Mouse (Mus musculus) heart, embryonic 12.5 days (tissue): ENCODE measurements around the gene Lrrc8d. TPM values are rescaled to one million over a fixed set of nuclear protein-coding genes. Genes with fewer than 3 reads are reported as not detected.

Experiments
- ATAC-seq: fragments of 200-750 bp; cut with Nextera tagmentation; 2 replicates; pipeline ENCODE4 v1.8.0; 2017; ENCODE audit warnings: moderate TSS enrichment, moderate library complexity; ENCODE audit not compliant: insufficient number of reproducible peaks, low FRiP score
- H3K27ac ChIP-seq: fragments of 300-500 bp; sonication (generic); 2 replicates; pipeline ENCODE4 v1.5.1; 2016; ENCODE audit warnings: mild to moderate bottlenecking, moderate library complexity; ENCODE audit not compliant: poor library complexity, severe bottlenecking
- H3K27me3 ChIP-seq: fragments of 300-500 bp; sonication (generic); replicated peaks from 2 replicates; pipeline ENCODE4 v1.6.1; 2016; ENCODE audit warnings: mild to moderate bottlenecking, moderate library complexity
- H3K36me3 ChIP-seq: fragments of 300-500 bp; sonication (generic); 2 replicates; pipeline ENCODE4 v1.6.1; 2016; ENCODE audit warnings: mild to moderate bottlenecking, moderate library complexity
- H3K4me1 ChIP-seq: fragments of 300-500 bp; sonication (generic); replicated peaks from 2 replicates; pipeline ENCODE4 v1.6.1; 2016; ENCODE audit warnings: mild to moderate bottlenecking
- H3K4me2 ChIP-seq: fragments of 300-500 bp; sonication (generic); 2 replicates; pipeline ENCODE4 v1.6.1; 2016; ENCODE audit warnings: mild to moderate bottlenecking, moderate library complexity
- H3K4me3 ChIP-seq: fragments of 300-500 bp; sonication (generic); 2 replicates; pipeline ENCODE4 v1.5.1; 2016; ENCODE audit warnings: mild to moderate bottlenecking
- H3K9ac ChIP-seq: fragments of 300-500 bp; sonication (generic); 2 replicates; pipeline ENCODE4 v1.6.1; 2016; ENCODE audit warnings: mild to moderate bottlenecking, moderate library complexity
- H3K9me3 ChIP-seq: fragments of 300-500 bp; sonication (generic); replicated peaks from 2 replicates; pipeline ENCODE4 v1.6.1; 2016; ENCODE audit warnings: mild to moderate bottlenecking, moderate library complexity
- WGBS: fragments of 180-500 bp; shearing (Covaris S2); methylation state at CpG from one replicate; pipeline ENCODE4 v1.1.7; 2016; 5-methylcytosine and 5-hydroxymethylcytosine counted together
- polyA plus RNA-seq: library from polyadenylated mRNA; unstranded; fragments of >200 nt; fragmentation: Nextera tagmentation; extraction: Ambion mirVana; gene quantifications from 2 replicates; pipeline ENCODE4 v1.2.1, GENCODE M21; 2016

Gene Lrrc8d
- polyA plus RNA-seq, 1 experiment from 2014 or later = 10.7 TPM

- WGBS = 57% methylated on average over 12 of the region's 12 CpGs
- Histone ChIP-seq H3K9me3 (no peaks in the 10 kb centered on the region), H3K27ac (no peak overlapping the region), H3K27me3 (peaks cover 6% of the 10 kb centered on the region; the same call in 1 of the 2 replicates), H3K4me1 (peaks cover 9% of the 10 kb centered on the region; the same call in 1 of the 2 replicates), H3K4me2 (no peak overlapping the region), H3K4me3 (no peak overlapping the region), H3K9ac (no peak overlapping the region), H3K36me3 (no peaks in the 10 kb centered on the region)
- no peak for ATAC-seq
These were observed 77.3 kb downstream of the Lrrc8d start for GRCm38 (mm10) chr5:105776978-105777593.

DNA sequence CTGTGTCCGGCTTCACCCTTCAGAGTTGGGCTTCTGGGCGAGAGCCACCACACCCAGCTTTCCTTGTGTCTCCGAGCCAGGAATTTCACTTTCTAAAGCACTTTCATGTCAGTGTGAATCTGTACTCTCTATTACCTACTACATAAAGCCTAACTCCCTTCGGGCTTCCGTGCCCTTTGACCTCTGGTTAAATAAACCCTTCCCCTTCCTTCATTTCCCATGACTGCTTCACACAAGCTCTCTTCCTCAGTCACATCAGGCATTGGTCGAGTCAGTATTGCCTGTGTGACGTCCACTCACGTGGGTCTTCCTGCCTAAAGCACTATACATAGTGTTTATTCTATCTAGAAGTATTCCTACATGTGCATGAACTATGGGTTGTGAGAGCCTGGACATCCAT lies 77.9 kb downstream of the Lrrc8d start:
- Histone ChIP-seq H3K9me3 (no peaks in the 10 kb centered on the region), H3K4me2 (no peak overlapping the region), H3K27me3 (peaks cover 6% of the 10 kb centered on the region; the same call in 1 of the 2 replicates), H3K27ac (no peak overlapping the region), H3K4me1 (peaks cover 9% of the 10 kb centered on the region; the same call in 1 of the 2 replicates), H3K4me3 (no peak overlapping the region), H3K36me3 (no peaks in the 10 kb centered on the region), H3K9ac (no peak overlapping the region)
- WGBS = 72% methylated on average over 8 of the region's 8 CpGs
- no peak for ATAC-seq

- Histone ChIP-seq H3K9me3 (no peaks in the 10 kb centered on the region), H3K4me3 (no peak overlapping the region), H3K27me3 (peaks cover 3% of the 10 kb centered on the region; the same call in 1 of the 2 replicates), H3K36me3 (no peaks in the 10 kb centered on the region), H3K9ac (no peak overlapping the region), H3K4me1 (peaks cover 9% of the 10 kb centered on the region; the same call in 1 of the 2 replicates), H3K4me2 (no peak overlapping the region), H3K27ac (no peak overlapping the region)
- ATAC-seq = no peak
- WGBS = 75% methylated on average over 8 of the region's 8 CpGs
These were observed 78.4 kb downstream of the Lrrc8d start for GRCm38 (mm10) chr5:105778189-105778588.

GRCm38 (mm10) chr5:105778723-105779122 lies 79.0 kb downstream of the Lrrc8d start:
- Histone ChIP-seq H3K27ac (no peak overlapping the region), H3K9ac (no peak overlapping the region), H3K4me3 (no peak overlapping the region), H3K9me3 (no peaks in the 10 kb centered on the region), H3K4me1 (peaks cover 9% of the 10 kb centered on the region; the same call in 1 of the 2 replicates), H3K4me2 (no peak overlapping the region), H3K27me3 (peaks cover 3% of the 10 kb centered on the region; the same call in 1 of the 2 replicates), H3K36me3 (no peaks in the 10 kb centered on the region)
- ATAC-seq = no peak
- WGBS = 78% methylated on average over 3 of the region's 3 CpGs

- Histone ChIP-seq H3K36me3 (no peaks in the 10 kb centered on the region), H3K4me3 (no peak overlapping the region), H3K27me3 (peaks cover 3% of the 10 kb centered on the region; the same call in 1 of the 2 replicates), H3K4me2 (no peak overlapping the region), H3K27ac (no peak overlapping the region), H3K9me3 (no peaks in the 10 kb centered on the region), H3K4me1 (peaks cover 9% of the 10 kb centered on the region; the same call in 1 of the 2 replicates), H3K9ac (no peak overlapping the region)
- no peak for ATAC-seq
- WGBS = 75% methylated on average over 5 of the region's 5 CpGs
These were observed 79.6 kb downstream of the Lrrc8d start for GRCm38 (mm10) chr5:105779331-105779730.

- no peaks in the 10 kb centered on the region for H3K9me3 ChIP-seq
- no peaks in the 10 kb centered on the region for H3K36me3 ChIP-seq
- 96% methylated on average over 13 of the region's 13 CpGs for WGBS
- H3K4me2 ChIP-seq = no peak overlapping the region
- no peak overlapping the region for H3K4me3 ChIP-seq
- H3K9ac ChIP-seq = no peak overlapping the region
- ATAC-seq = no peak
- H3K27ac ChIP-seq = no peak overlapping the region
- no peaks in the 10 kb centered on the region for H3K4me1 ChIP-seq
- peaks cover 23% of the 10 kb centered on the region for H3K27me3 ChIP-seq
These were observed 84.1 kb downstream of the Lrrc8d start for GRCm38 (mm10) chr5:105783848-105784247.

- no peaks in the 10 kb centered on the region for H3K9me3 ChIP-seq
- no peak overlapping the region for H3K27ac ChIP-seq
- no peak overlapping the region for H3K4me3 ChIP-seq
- no peak overlapping the region for H3K9ac ChIP-seq
- no peak for ATAC-seq
- H3K4me2 ChIP-seq = no peak overlapping the region
- 81% methylated on average over 10 of the region's 10 CpGs for WGBS
- H3K27me3 ChIP-seq = peaks cover 25% of the 10 kb centered on the region
- peaks cover 6% of the 10 kb centered on the region for H3K4me1 ChIP-seq
- H3K36me3 ChIP-seq = no peaks in the 10 kb centered on the region
These were observed 85.0 kb downstream of the Lrrc8d start for GRCm38 (mm10) chr5:105784724-105785123.

DNA sequence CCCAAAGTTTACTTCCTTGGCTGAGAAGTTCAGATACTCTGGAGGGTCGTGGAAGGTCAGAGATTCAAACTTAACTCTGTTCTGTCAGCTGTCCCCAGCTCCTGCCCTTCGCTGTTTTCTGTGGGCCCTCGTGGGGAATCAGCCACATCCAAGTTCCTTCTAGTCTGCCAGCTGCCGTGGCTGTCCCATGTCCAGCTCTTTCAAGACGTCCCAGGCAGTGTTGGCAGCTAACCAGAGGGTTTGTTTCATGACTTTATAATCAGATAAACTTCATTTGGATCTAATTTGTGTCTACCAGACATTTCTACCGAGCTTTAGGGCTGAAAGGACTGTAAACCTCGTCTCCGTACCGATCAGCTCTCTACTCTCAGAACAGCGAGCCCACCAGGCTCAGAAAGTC lies 87.8 kb downstream of the Lrrc8d start:
- no peaks in the 10 kb centered on the region for H3K36me3 ChIP-seq
- H3K9ac ChIP-seq = no peak overlapping the region
- no peak for ATAC-seq
- no peak overlapping the region for H3K4me3 ChIP-seq
- H3K27me3 ChIP-seq = peaks cover 40% of the 10 kb centered on the region
- H3K4me2 ChIP-seq = no peak overlapping the region
- peaks cover 26% of the 10 kb centered on the region for H3K4me1 ChIP-seq
- no peak overlapping the region for H3K27ac ChIP-seq
- 71% methylated on average over 10 of the region's 10 CpGs for WGBS
- no peaks in the 10 kb centered on the region for H3K9me3 ChIP-seq

DNA sequence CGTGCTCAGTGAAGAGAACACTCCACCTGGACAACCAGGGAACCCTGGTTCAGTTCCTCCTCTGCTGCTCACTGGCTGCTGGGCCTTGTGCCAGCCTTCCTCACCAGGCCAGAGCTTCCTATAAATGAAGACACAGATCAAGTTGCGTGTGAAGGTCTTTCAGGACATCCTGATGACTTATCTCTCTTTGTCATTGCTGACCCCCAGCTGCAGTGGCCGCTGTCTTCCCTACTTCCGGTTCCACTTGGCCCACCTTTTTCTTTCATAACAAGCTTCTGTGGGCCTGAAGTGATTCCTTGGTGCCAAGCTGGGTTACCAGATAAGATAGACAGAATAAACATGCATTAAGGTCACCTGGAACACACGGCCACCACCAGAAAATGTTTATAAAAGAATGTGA lies 90.0 kb downstream of the Lrrc8d start:
- H3K4me3 ChIP-seq = no peak overlapping the region
- 46% methylated on average over 5 of the region's 5 CpGs for WGBS
- no peak for ATAC-seq
- no peak overlapping the region for H3K4me2 ChIP-seq
- H3K36me3 ChIP-seq = no peaks in the 10 kb centered on the region
- H3K9ac ChIP-seq = no peak overlapping the region
- no peak overlapping the region for H3K27ac ChIP-seq
- no peaks in the 10 kb centered on the region for H3K9me3 ChIP-seq
- peaks cover 38% of the 10 kb centered on the region for H3K4me1 ChIP-seq
- peaks cover 43% of the 10 kb centered on the region for H3K27me3 ChIP-seq

- H3K27ac ChIP-seq = peak overlapping the region; percentile 67
- H3K9me3 ChIP-seq = no peaks in the 10 kb centered on the region
- no peaks in the 10 kb centered on the region for H3K36me3 ChIP-seq
- H3K4me1 ChIP-seq = peaks cover 38% of the 10 kb centered on the region
- ATAC-seq = peak; percentile 49; the same call in 1 of the 2 replicates
- H3K9ac ChIP-seq = peak overlapping the region; percentile 55
- H3K27me3 ChIP-seq = peaks cover 42% of the 10 kb centered on the region
- peak overlapping the region; percentile 61 for H3K4me2 ChIP-seq
- 8% methylated on average over 8 of the region's 8 CpGs for WGBS
- peak overlapping the region; percentile 28 for H3K4me3 ChIP-seq
These were observed 92.6 kb downstream of the Lrrc8d start for GRCm38 (mm10) chr5:105792331-105792801.

GRCm38 (mm10) chr5:105792853-105793547 lies 93.2 kb downstream of the Lrrc8d start:
- Histone ChIP-seq H3K27me3 (peaks cover 42% of the 10 kb centered on the region), H3K9me3 (no peaks in the 10 kb centered on the region), H3K9ac (no peak overlapping the region), H3K36me3 (no peaks in the 10 kb centered on the region), H3K4me1 (peaks cover 40% of the 10 kb centered on the region), H3K4me3 (peak overlapping the region; percentile 28), H3K4me2 (peak overlapping the region; percentile 61), H3K27ac (peak overlapping the region; percentile 67)
- 18% methylated on average over 13 of the region's 13 CpGs for WGBS
- peak; percentile 85 for ATAC-seq
